Mouse (Mus musculus): ENCODE measurements around the gene Prmt3. TPM values are rescaled to one million over a fixed set of nuclear protein-coding genes. Genes with fewer than 3 reads are reported as not detected.

Gene Prmt3
- total and polyA plus RNA-seq, 3 experiments: 62.5 to 73.9 (median 63.7) TPM

- Histone ChIP-seq H3K4me3 (ENCODE audit: control insufficient read depth in 1 of 2, insufficient read depth in 1 of 2, low read depth in 2 of 2, low read length in 2 of 2) (no peak overlapping the region), H3K36me3 (ENCODE audit: control insufficient read depth in 1 of 2, insufficient read depth in 2 of 2, low read length in 2 of 2) (peaks cover 0 to 24% of the 10 kb centered on the region in 2 experiments; a peak in 2 of 4 replicates), H3K4me1 (ENCODE audit: control insufficient read depth in 1 of 2, insufficient read depth in 2 of 2, low read length in 2 of 2) (no peaks in the 10 kb centered on the region), H3K9me3 (replicated peaks; ENCODE audit: insufficient read depth, low read length) (no peaks in the 10 kb centered on the region), H3K79me2 (ENCODE audit: control insufficient read depth, insufficient read depth, low read length, poor library complexity) (no peaks in the 10 kb centered on the region), H3K27me3 (ENCODE audit: control insufficient read depth in 1 of 2, insufficient read depth in 2 of 2, low read length in 2 of 2) (no peaks in the 10 kb centered on the region), H3K27ac (ENCODE audit: control insufficient read depth, low read depth, low read length) (no peak overlapping the region), H3K9ac (ENCODE audit: control insufficient read depth, low read depth, low read length, poor library complexity, severe bottlenecking) (no peak overlapping the region)
- TF ChIP-seq MEF2A (IDR thresholded peaks at IDR 0.05; ENCODE audit: extremely low read depth, insufficient replicate concordance, low read depth, low read length, poor library complexity, severe bottlenecking): no peak
- no peak for TF ChIP-seq SIN3A (IDR thresholded peaks at IDR 0.05; ENCODE audit: low read length)
- no peak for TF ChIP-seq CTCF (IDR thresholded peaks at IDR 0.05 in 2 of 3, conservative IDR thresholded peaks at IDR 0.05 in 1 of 3; ENCODE audit: control insufficient read depth in 1 of 3, insufficient read depth in 1 of 3, low read depth in 2 of 3, low read length in 3 of 3, poor library complexity in 1 of 3, severe bottlenecking in 1 of 3)
- no peak for TF ChIP-seq NRF1 (IDR thresholded peaks at IDR 0.05; ENCODE audit: insufficient read depth, low read depth, low read length, poor library complexity, severe bottlenecking)
- TF ChIP-seq CHD1 (IDR thresholded peaks at IDR 0.05; ENCODE audit: low read depth, low read length): no peak
- no peak for TF ChIP-seq HCFC1 (IDR thresholded peaks at IDR 0.05; ENCODE audit: low read depth, low read length)
- TF ChIP-seq POLR2AphosphoS2 (IDR thresholded peaks at IDR 0.05; ENCODE audit: low read length): no peak
- no peak for TF ChIP-seq MYB (IDR thresholded peaks at IDR 0.05; ENCODE audit: low read depth, low read length)
- TF ChIP-seq ETS1 (IDR thresholded peaks at IDR 0.05; ENCODE audit: low read depth, low read length): no peak
- TF ChIP-seq TBP (IDR thresholded peaks at IDR 0.05; ENCODE audit: low read depth, low read length): no peak
- no peak for TF ChIP-seq SMC3 (IDR thresholded peaks at IDR 0.05; ENCODE audit: low read depth, low read length)
- TF ChIP-seq ELF1 (IDR thresholded peaks at IDR 0.05; ENCODE audit: low read depth, low read length): no peak
- TF ChIP-seq RCOR1 (IDR thresholded peaks at IDR 0.05; ENCODE audit: low read depth, low read length): no peak
- TF ChIP-seq POLR2A (IDR thresholded peaks at IDR 0.05; ENCODE audit: control insufficient read depth in 1 of 2, insufficient read depth in 1 of 2, low read depth in 1 of 2, low read length in 2 of 2, poor library complexity in 1 of 2): no peak
- no peak for TF ChIP-seq MYC (IDR thresholded peaks at IDR 0.05; ENCODE audit: low read depth, low read length)
- TF ChIP-seq POLR2AphosphoS5 (IDR thresholded peaks at IDR 0.05; ENCODE audit: borderline replicate concordance, low read depth, low read length): no peak
- TF ChIP-seq ZNF384 (IDR thresholded peaks at IDR 0.05; ENCODE audit: low read depth, low read length): no peak
- DNase-seq (ENCODE audit: low read depth, low spot score): no peak
Measured at GRCm38 (mm10) chr7:49819393-49819792, 41.2 kb downstream of the Prmt3 start.

DNA sequence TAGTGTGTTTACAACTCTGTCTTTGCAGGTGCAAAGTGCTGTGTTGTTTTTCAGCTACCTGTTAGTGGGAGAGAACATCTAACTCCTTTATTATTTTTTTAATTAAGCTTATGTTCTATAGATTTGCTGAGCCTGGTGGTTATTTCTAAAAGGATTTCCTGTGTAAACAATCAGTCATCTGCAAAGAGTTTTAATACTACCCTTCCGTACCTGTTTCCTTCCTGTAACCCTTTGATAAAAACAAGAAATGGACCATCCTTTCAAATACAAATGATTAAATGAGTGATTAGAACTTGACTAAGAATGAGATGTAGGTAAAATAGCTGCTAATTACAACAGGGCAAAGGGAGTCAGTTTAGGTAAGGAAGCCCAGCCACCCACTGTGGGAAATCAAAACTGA is 43.2 kb downstream of the Prmt3 start:
- no peaks in the 10 kb centered on the region for H3K9me3 ChIP-seq (replicated peaks; ENCODE audit: insufficient read depth, low read length)
- DNase-seq (ENCODE audit: low read depth, low spot score): no peak
- no peaks in the 10 kb centered on the region for H3K79me2 ChIP-seq (ENCODE audit: control insufficient read depth, insufficient read depth, low read length, poor library complexity)
- TF ChIP-seq MAFK (IDR thresholded peaks at IDR 0.05; ENCODE audit: borderline replicate concordance, low read depth, low read length) (no peak), GATA1 (IDR thresholded peaks at IDR 0.05; ENCODE audit: low read depth, low read length) (no peak), JUND (IDR thresholded peaks at IDR 0.05; ENCODE audit: low read depth, low read length) (no peak), MYC (IDR thresholded peaks at IDR 0.05; ENCODE audit: low read depth, low read length) (no peak), E2F4 (IDR thresholded peaks at IDR 0.05; ENCODE audit: borderline replicate concordance, low read depth, low read length) (no peak), ETS1 (IDR thresholded peaks at IDR 0.05; ENCODE audit: low read depth, low read length) (no peak), GABPA (IDR thresholded peaks at IDR 0.05; ENCODE audit: low read depth, low read length) (no peak), EP300 (IDR thresholded peaks at IDR 0.05; ENCODE audit: low read depth in 1 of 2, low read length in 2 of 2) (no peak), SIN3A (IDR thresholded peaks at IDR 0.05; ENCODE audit: low read length) (no peak), ZMIZ1 (IDR thresholded peaks at IDR 0.05; ENCODE audit: low read depth, low read length) (no peak), RAD21 (IDR thresholded peaks at IDR 0.05; ENCODE audit: low read depth, low read length) (no peak)
- H3K36me3 ChIP-seq (ENCODE audit: control insufficient read depth in 1 of 2, insufficient read depth in 2 of 2, low read length in 2 of 2): peaks cover 0 to 31% of the 10 kb centered on the region in 2 experiments; a peak in 2 of 4 replicates
- H3K27me3 ChIP-seq (ENCODE audit: control insufficient read depth in 1 of 2, insufficient read depth in 2 of 2, low read length in 2 of 2): no peaks in the 10 kb centered on the region
- H3K9ac ChIP-seq (ENCODE audit: control insufficient read depth, low read depth, low read length, poor library complexity, severe bottlenecking): no peak overlapping the region
- no peaks in the 10 kb centered on the region for H3K4me1 ChIP-seq (ENCODE audit: control insufficient read depth in 1 of 2, insufficient read depth in 2 of 2, low read length in 2 of 2)
- H3K4me3 ChIP-seq (ENCODE audit: control insufficient read depth in 1 of 2, insufficient read depth in 1 of 2, low read depth in 2 of 2, low read length in 2 of 2): no peak overlapping the region
- no peak overlapping the region for H3K27ac ChIP-seq (ENCODE audit: control insufficient read depth, low read depth, low read length)
